Mouse (Mus musculus) T-cell, adult 2 months (primary cell): ENCODE measurements around the gene Reg3d.
"Not testable (repeated sequence)": the region's sequence is repeated elsewhere in the genome, so short reads cannot be mapped to it uniquely, and the experiment has no call there.

Experiments used
- DNase-seq: peaks from one replicate; pipeline ENCODE4 v3.0.0; 2022; ENCODE audit warnings: low spot score

The Reg3d gene

DNA sequence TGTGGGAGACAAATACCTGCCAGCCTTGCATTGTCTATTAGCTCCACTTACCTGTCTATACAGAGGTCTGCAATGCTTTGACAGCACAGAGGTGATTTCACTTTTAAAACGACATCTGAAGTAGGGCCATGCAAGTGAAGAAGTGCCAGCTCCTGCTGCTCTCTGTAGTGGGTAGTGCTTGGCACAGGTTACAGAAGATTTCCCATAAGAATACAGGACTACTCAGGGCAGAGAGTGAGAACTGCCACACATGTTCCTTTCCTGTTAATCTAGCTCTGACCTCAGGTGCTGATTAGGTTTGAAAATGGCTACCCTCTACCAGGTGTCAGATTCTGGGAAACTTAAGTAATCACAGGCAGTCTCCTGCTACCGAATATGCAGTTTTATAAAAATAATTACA, at the start of gene Reg3d:
Reg3d (minus strand) TSS at position 101 of the 400 bp plus-strand sequence.
- no peak for DNase-seq

DNA sequence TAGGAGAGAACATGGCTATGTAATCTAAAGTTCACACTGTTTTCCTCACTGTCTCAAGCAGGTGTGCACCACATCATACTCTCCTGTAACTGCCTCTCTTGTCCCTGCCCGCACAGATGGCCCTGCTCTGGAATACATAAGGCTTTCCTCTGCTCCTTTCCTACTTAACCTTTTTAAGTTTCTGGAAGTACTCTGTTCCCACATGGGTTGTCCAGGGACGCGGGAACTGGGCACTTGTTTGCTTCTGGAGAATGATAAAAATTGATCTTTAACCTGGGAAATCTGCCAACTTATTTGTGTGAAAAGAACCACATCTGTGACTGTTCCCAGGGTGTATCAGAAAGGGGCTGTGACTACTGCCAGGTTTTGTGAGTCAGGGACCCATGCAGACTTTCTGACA, 46.8 kb upstream of the Reg3d start:
- DNase-seq, result no peak

DNA sequence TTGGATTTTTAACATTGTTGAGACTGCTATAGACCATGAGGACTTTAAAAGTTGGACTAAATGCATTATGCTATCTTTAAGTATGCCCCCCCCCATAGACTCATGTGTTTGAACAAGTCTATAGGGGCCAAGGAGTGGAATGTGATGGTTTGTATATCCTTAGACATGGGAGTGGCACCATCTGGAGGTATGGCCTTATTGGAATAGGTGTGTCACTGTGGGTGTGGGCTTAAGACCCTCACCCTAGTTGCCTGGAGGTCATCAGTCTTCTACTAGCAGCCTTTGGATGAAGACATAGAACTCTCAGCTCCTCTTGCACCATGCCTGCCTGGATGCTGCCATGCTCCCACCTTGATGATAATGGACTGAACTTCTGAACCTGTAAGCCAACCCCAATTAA, 43.7 kb upstream of the Reg3d start, which contains the start of gene Reg1:
Reg1 (plus strand) TSS at position 301 of the 400 bp plus-strand sequence.
- DNase-seq, result not testable (repeated sequence)

DNA sequence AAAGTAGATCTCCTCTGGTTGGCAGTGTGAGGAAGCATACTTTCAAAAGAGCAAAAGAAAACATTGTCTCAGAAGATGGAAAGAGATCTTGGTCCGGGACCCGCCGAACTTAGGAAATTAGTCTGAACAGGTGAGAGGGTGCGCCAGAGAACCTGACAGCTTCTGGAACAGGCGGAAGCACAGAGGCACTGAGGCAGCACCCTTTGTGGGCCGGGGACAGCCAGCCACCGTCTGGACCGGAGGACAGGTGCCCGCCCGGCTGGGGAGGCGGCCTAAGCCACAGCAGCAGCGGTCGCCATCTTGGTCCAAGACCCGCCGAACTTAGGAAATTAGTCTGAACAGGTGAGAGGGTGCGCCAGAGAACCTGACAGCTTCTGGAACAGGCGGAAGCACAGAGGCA, 16.7 kb upstream of the Reg3d start, which contains the start of gene Reg2:
Reg2 (plus strand) TSS at position 301 of the 400 bp plus-strand sequence.
- DNase-seq, result not testable (repeated sequence)

DNA sequence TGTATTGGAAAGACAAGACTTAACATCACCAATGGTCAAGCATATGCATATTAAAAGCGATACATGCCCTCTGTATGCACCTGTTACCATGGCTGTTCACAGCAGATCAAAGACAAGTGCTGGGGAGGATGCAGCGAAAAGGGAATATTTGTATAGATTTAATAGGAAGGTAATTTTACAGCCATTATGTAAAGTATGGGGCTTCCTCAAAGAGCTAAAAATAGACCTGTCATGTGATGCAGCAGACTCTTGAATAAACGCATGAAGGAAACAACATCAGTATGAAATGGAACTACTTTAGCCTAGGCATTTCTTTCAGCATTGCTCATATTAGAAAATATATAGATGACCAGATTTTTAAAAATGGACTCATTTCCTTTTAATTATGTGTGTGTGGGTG, 6.9 kb upstream of the Reg3d start:
- no peak for DNase-seq

DNA sequence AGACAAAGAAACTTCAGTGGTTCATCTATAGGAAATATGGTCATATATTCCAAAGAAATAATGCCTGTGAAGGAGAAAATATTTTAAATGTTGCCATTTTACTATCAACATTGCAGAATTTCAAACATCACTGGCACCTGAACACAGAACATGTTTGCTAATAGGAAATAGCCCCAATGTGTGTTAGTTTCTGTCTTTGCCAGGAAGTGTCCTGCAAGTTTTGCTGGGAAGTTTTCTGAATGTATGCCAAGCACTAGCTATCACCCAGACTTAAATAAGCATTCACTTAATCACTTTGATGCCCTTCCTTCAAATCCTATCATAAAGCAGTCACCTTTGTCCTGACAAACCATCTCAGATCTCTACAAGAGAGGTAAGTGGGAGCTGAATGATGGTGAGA, 1.7 kb upstream of the Reg3d start, which contains the start of gene Reg3a:
Reg3a (plus strand) TSS at position 301 of the 400 bp plus-strand sequence.
- no peak for DNase-seq

DNA sequence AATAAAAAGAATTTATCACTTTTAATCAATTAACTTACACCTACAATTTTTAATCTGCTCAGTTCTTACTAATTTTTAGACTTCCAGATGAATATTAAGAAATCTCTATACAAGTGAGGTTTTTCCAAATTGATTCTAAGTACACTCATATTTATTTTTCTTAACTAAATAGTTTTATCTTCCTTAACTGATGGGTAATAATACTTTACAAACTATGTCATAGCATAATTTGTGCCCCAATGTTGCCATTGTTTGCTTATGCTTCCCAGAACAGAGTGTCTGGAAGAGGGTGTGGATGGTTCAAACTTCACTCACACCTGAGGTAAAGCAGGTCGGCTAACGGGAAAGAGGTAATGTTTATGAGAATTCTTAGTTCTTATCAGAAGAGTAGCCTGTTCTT, 8.3 kb downstream of the Reg3d start, which contains the start of gene Reg3b:
Reg3b (plus strand) TSS at position 301 of the 400 bp plus-strand sequence.
- no peak for DNase-seq

DNA sequence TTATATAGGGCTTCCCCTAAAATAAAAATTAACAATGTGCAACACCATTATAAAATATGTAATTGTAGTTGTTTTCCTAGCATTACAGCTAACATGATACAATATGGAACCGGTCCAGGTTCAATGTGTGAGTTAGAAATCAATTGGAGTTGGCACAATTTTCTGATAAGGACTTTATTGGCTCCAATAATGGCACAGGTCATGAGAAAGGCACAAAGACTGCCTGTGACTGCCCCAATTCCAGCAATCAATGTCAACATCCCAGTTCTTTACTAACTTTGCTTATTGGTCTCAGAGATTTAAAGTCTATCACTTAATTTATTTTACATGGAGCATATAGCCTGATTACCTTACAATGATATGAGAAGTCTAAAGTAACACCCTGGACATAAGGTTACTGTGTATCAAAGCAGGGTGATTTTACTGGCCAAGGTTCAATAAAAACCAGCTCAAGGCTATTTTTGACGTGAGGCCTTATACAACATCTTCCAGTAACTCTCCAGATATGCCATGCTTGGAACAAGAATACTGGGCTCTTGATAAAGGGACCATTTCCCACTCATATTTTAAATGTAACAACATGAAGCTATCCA, 16.6 kb downstream of the Reg3d start:
- no peak for DNase-seq

DNA sequence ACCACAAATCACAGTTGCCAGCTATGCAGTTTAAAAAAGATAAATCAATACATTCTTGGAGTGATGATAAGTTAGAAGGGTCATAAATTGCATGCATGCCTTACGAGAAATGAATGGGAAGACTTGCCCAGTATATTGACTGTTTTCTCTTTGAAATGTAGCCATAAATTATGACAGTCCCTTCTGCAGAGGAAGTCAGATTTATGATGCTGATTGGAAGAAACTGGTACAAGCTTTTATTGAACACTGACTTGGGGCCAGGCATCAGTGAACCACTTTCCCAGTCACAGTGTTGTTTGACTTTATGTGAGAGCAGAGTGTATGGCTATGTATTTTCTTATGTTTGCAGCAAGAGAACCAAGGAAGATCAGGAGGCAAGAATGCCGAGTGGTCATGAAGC, 37.0 kb downstream of the Reg3d start:
- DNase-seq, result no peak

DNA sequence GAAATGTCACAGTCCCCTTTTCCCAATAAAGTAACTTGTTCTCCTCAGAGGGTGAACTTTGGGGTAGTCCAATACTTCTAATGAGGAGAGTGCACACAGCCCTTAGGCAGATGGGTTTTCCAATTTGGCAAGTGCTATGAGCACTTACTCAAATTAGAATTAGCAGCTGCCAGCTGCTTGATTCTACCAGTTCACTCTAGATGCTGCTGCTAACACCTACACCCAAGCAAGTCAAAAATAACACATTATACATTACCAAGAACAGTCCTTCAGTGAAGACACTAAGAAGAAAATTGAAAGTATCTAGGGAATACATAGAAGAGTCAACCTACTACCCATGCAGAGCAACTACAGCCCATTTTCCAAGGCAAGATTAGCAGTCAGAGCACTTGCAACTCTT, 38.4 kb downstream of the Reg3d start:
- DNase-seq, result no peak

DNA sequence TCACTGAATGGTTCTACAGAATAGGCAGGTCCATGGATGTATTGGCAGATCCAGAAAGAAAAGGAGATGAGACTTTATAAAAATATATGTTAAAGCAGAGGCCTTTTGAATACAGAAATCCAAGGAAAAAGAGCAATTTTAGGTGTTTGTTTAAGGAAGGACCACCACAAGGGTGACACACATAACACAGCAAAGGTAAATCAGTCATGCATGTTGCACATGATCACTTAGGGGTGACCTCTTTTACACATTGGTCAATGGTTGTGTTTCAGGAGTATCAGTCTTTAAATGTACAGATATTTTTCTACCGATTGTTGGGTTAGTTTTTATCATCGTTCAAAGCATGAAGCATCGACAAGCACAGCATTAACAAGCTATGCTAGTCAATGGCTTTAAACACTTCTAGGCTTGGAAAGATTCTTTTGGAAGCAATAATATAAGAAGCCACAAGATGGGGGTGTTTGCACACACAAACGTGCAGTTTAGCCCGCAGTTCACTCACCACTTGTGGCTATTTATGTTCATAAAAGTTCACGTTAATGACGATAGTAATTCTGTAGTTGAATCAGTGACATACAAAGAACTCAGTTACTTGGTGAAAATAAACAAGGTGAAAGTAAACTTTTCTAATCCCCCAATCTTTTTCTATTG, 46.6 kb downstream of the Reg3d start:
- no peak for DNase-seq

DNA sequence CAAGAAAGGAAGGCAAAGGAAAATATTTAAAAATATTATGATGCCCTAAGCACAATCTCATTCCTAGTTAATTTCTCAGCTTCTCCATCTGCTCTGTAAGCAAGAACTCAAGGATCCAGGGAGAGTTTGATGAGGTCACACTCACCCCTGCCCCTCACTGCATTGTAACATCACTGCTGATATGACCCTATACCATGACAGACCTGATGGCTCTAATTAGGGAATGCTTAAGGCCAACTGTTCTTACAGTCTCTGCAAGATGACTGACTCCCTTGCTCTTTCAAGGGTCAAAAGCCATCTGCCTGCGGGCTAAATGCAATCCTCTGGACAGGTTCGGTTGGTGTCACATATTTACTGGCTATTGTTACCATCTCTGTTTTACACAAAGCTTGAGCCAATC, 49.5 kb downstream of the Reg3d start:
- no peak for DNase-seq

DNA sequence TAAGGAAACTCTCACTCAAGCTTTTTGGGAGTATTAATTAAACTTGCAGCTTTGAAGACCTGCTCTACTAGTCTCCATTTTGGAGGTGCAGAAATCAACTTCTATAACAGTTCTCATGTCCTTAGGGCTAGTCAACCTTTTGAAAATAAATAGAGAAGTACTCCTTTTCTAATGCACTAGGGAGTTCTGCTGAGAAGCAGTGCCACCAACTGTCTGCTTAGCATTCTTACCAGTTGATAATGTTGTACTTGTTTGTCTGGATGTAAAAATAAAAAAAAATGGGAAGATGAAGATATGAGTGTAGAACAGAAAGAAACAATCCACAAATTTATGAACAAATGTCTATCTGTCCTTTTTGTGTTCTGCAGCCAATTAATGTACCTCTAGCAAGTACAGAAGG, 50.9 kb downstream of the Reg3d start:
- no peak for DNase-seq
